Mouse (Mus musculus): Measurements from ENCODE around the gene Atp2c1. TPM values are rescaled to one million over a fixed set of nuclear protein-coding genes. Genes with fewer than 3 reads are reported as not detected.

Gene Atp2c1
- polyA plus RNA-seq, 1 experiment from 2014 or later: 74.3 TPM

- TF ChIP-seq CTCF (IDR thresholded peaks at IDR 0.05; ENCODE audit: low read depth): no peak
- 80% methylated on average over 3 of the region's 3 CpGs for WGBS
- no peaks in the 10 kb centered on the region for H3K36me3 ChIP-seq (ENCODE audit: insufficient read depth)
- no peaks in the 10 kb centered on the region for H3K4me1 ChIP-seq (ENCODE audit: insufficient read depth)
- DNase-seq (no peak), ATAC-seq (ENCODE audit: insufficient read depth) (no peak)
- no peaks in the 10 kb centered on the region for H3K27me3 ChIP-seq (ENCODE audit: insufficient read depth, low read length)
- no peak overlapping the region for H3K27ac ChIP-seq (ENCODE audit: low read depth)
- no peak overlapping the region for H3K9ac ChIP-seq
- H3K4me3 ChIP-seq (ENCODE audit: low read depth, low read length): no peak overlapping the region
- no peak overlapping the region for H3K4me2 ChIP-seq
- H3K9me3 ChIP-seq (ENCODE audit: low read depth, low read length): no peaks in the 10 kb centered on the region
These were observed 158.5 kb downstream of the Atp2c1 start for GRCm38 (mm10) chr9:105368605-105369004.

DNA sequence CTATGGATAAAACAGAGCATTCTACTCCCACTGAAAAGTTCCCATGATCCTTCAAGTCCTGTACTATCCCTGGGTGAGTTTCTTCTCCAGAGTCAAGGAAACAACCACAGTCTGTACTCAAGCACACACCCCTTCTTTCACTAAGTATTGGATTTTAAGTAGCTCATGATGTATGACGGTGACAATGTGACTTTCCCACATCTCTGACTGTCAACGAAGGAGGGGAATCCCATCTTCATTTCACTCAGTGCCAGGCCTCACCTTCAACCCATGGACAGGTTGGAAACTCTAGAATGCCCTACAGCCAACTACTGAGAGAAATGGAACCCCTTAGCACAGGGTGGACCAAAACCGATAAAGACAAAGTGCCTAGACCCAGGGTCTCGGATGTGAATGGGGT, 160.9 kb downstream of the Atp2c1 start:
- Histone ChIP-seq H3K4me2 (no peak overlapping the region), H3K36me3 (ENCODE audit: insufficient read depth) (no peaks in the 10 kb centered on the region), H3K27ac (ENCODE audit: low read depth) (no peak overlapping the region), H3K4me1 (ENCODE audit: insufficient read depth) (no peaks in the 10 kb centered on the region), H3K4me3 (ENCODE audit: low read depth, low read length) (no peak overlapping the region), H3K27me3 (ENCODE audit: insufficient read depth, low read length) (no peaks in the 10 kb centered on the region), H3K9me3 (ENCODE audit: low read depth, low read length) (no peaks in the 10 kb centered on the region), H3K9ac (no peak overlapping the region)
- 87% methylated on average over 4 of the region's 4 CpGs for WGBS
- ATAC-seq (ENCODE audit: insufficient read depth) (no peak), DNase-seq (no peak)
- no peak for TF ChIP-seq CTCF (IDR thresholded peaks at IDR 0.05; ENCODE audit: low read depth)

DNA sequence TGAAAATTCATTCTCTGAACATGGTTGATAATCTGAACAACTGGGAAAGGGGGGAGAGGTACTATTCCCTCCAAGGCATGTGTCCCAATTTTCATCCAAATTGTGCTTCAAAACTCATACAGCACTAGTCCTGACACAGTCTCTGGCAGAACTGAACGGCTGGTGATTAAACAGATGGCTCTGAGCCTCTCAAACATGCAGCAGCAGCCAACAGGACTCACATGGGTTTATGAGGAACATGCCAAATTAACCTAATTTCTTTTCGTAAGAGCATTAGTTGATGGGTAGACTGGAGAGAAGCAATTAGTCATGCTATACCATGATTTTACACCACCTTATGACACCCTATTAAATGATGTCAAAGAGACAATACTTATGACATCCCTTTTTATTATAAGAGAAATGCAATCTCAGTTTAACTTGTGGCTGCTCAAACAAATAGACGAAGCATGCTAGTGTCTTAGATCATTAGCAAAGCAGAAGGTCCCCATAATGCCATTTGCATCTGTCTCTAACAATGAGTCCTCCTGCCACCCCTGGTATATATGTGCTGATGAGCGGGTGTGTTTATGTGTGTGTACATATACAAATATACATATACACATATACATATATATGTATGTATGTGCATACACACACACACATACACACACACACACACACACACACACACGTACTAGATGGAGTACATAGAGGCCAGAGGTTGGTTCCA, 163.4 kb downstream of the Atp2c1 start:
- DNase-seq (no peak), ATAC-seq (ENCODE audit: insufficient read depth) (no peak)
- Histone ChIP-seq H3K27ac (ENCODE audit: low read depth) (no peak overlapping the region), H3K4me2 (no peak overlapping the region), H3K4me1 (ENCODE audit: insufficient read depth) (no peaks in the 10 kb centered on the region), H3K4me3 (ENCODE audit: low read depth, low read length) (no peak overlapping the region), H3K27me3 (ENCODE audit: insufficient read depth, low read length) (no peaks in the 10 kb centered on the region), H3K36me3 (ENCODE audit: insufficient read depth) (no peaks in the 10 kb centered on the region), H3K9me3 (ENCODE audit: low read depth, low read length) (no peaks in the 10 kb centered on the region), H3K9ac (no peak overlapping the region)
- WGBS: 74% methylated on average over 5 of the region's 5 CpGs
- no peak for TF ChIP-seq CTCF (IDR thresholded peaks at IDR 0.05; ENCODE audit: low read depth)

GRCm38 (mm10) chr9:105362181-105362580, 164.9 kb downstream of the Atp2c1 start:
- ATAC-seq (ENCODE audit: insufficient read depth) (no peak), DNase-seq (no peak)
- no peak overlapping the region for H3K4me3 ChIP-seq (ENCODE audit: low read depth, low read length)
- no peak overlapping the region for H3K27ac ChIP-seq (ENCODE audit: low read depth)
- no peaks in the 10 kb centered on the region for H3K9me3 ChIP-seq (ENCODE audit: low read depth, low read length)
- no peak overlapping the region for H3K9ac ChIP-seq
- no peak for TF ChIP-seq CTCF (IDR thresholded peaks at IDR 0.05; ENCODE audit: low read depth)
- H3K4me1 ChIP-seq (ENCODE audit: insufficient read depth): no peaks in the 10 kb centered on the region
- 83% methylated on average over 2 of the region's 2 CpGs for WGBS
- no peaks in the 10 kb centered on the region for H3K36me3 ChIP-seq (ENCODE audit: insufficient read depth)
- no peaks in the 10 kb centered on the region for H3K27me3 ChIP-seq (ENCODE audit: insufficient read depth, low read length)
- no peak overlapping the region for H3K4me2 ChIP-seq

Other genes starting within 250 kb of the Atp2c1 start
- gene Aste1, start 131.9 kb downstream of the Atp2c1 start, polyA plus RNA-seq (2014; fragmentation: Nextera tagmentation; extraction: Ambion mirVana): 10.8 and 16.2 TPM in 2 replicates
- 0.08 and 0.31 TPM in 2 replicates for gene Nek11, start 131.8 kb downstream of the Atp2c1 start, polyA plus RNA-seq (2014; fragmentation: Nextera tagmentation; extraction: Ambion mirVana)
- gene Pik3r4, start 115.7 kb upstream of the Atp2c1 start, polyA plus RNA-seq (2014; fragmentation: Nextera tagmentation; extraction: Ambion mirVana): 24.5 and 25.1 TPM in 2 replicates